35 mouse cellular contexts compared by ENCODE assay signal in genomic region chr2:62834261-62834660, GRCm38 (mm10).
"Had no signal": no experiment of that assay in that cellular context is flagged by ENCODE, and none has a peak within 500 bp of the region (broad histone marks: within the 10 kb centered on the region; RNA-seq: fewer than 3 reads in every experiment).

No protein-coding gene starts in this region.

- H3K9ac ChIP-seq: heart, embryonic 12.5 days; heart, embryonic 13.5 days; heart, embryonic 15.5 days; hindbrain, embryonic 12.5 days; hindbrain, embryonic 13.5 days; hindbrain, embryonic 14.5 days; hindbrain, embryonic 15.5 days; intestine, embryonic 15.5 days; kidney, embryonic 15.5 days had no signal

- H3K9me3 ChIP-seq: heart, embryonic 10.5 days; heart, embryonic 12.5 days; heart, embryonic 13.5 days; heart, embryonic 15.5 days; hindbrain, embryonic 10.5 days; hindbrain, embryonic 12.5 days; hindbrain, embryonic 13.5 days; hindbrain, embryonic 15.5 days; intestine, embryonic 15.5 days; kidney, embryonic 15.5 days had no signal

- H3K27me3 ChIP-seq: heart, embryonic 12.5 days; heart, embryonic 13.5 days; heart, embryonic 15.5 days; hindbrain, embryonic 12.5 days; hindbrain, embryonic 13.5 days; hindbrain, embryonic 15.5 days; intestine, embryonic 15.5 days; kidney, embryonic 15.5 days had no signal

- H3K4me2 ChIP-seq: heart, embryonic 11.5 days; heart, embryonic 12.5 days; heart, embryonic 13.5 days; heart, embryonic 15.5 days; hindbrain, embryonic 12.5 days; hindbrain, embryonic 13.5 days; hindbrain, embryonic 14.5 days; hindbrain, embryonic 15.5 days; intestine, embryonic 15.5 days; kidney, embryonic 15.5 days had no signal

- H3K4me1 ChIP-seq: heart, embryonic 10.5 days; heart, embryonic 12.5 days; heart, embryonic 13.5 days; heart, embryonic 15.5 days; hindbrain, embryonic 10.5 days; hindbrain, embryonic 12.5 days; hindbrain, embryonic 13.5 days; hindbrain, embryonic 15.5 days; intestine, embryonic 15.5 days; kidney, embryonic 15.5 days had no signal

- H3K27ac ChIP-seq: heart, embryonic 10.5 days; heart, embryonic 13.5 days; heart, embryonic 15.5 days; hindbrain, embryonic 10.5 days; hindbrain, embryonic 12.5 days; hindbrain, embryonic 13.5 days; hindbrain, embryonic 14.5 days; hindbrain, embryonic 15.5 days; hindbrain, postnatal 0 days; intestine, embryonic 15.5 days; kidney, embryonic 15.5 days; kidney, postnatal 0 days; layer of hippocampus, adult 2 months had no signal

- DNase-seq: heart, postnatal 10 days; heart, postnatal 14 days; heart, postnatal 36 days; heart, postnatal 4 days; kidney, adult 11 months; kidney, adult 18-20 months; kidney, adult 2 months; kidney, adult 8-10 months; kidney, adult 9 months; kidney, postnatal 10 days; kidney, postnatal 14 days; kidney, postnatal 25 days; kidney, postnatal 36 days; kidney, postnatal 4 days; layer of hippocampus, adult 9-11 months; layer of hippocampus, postnatal 36 days had no signal

- H3K4me3 ChIP-seq: heart, embryonic 10.5 days; heart, embryonic 12.5 days; heart, embryonic 13.5 days; heart, embryonic 15.5 days; hindbrain, embryonic 10.5 days; hindbrain, embryonic 12.5 days; hindbrain, embryonic 13.5 days; hindbrain, embryonic 15.5 days; intestine, embryonic 15.5 days; kidney, embryonic 15.5 days; layer of hippocampus, adult 2 months had no signal

- H3K36me3 ChIP-seq: heart, embryonic 12.5 days; heart, embryonic 13.5 days; heart, embryonic 15.5 days; hindbrain, embryonic 10.5 days; hindbrain, embryonic 12.5 days; intestine, embryonic 15.5 days; kidney, embryonic 15.5 days had no signal

- ATAC-seq: hindbrain, embryonic 16.5 days; hindbrain, postnatal 0 days; inflammation-experienced regulatory T-cells, adult 6 months; intestine, embryonic 15.5 days; intestine, embryonic 16.5 days; intestine, postnatal 0 days had no signal
